Mouse (Mus musculus) left cerebral cortex, postnatal 4 days (tissue): ENCODE measurements around the gene Olfr1348. TPM values are rescaled to one million over a fixed set of nuclear protein-coding genes. Genes with fewer than 3 reads are reported as not detected.
A peak's percentile ranks its signal among the peaks of the same experiment; 100 is the strongest.
"Not testable (repeated sequence)": the region's sequence is repeated elsewhere in the genome, so short reads cannot be mapped to it uniquely, and the experiment has no call there.

Experiments
- DNase-seq: peaks from one replicate; pipeline ENCODE4 v3.0.0-alpha.2; 2022
- intact Hi-C: fragments of 180-260 bp; cut with DNase I; formaldehyde crosslinking; loops from one replicate; pipeline ENCODE4 v1.15.1; 2025
- total RNA-seq, 2 experiments: library from RNA; stranded (reverse); gene quantifications; 2 replicates each; pipeline ENCODE4 v1.2.3; 2021

Olfr1348 gene
- not detected for total RNA-seq

- intact Hi-C loops: no loop called here
- no peak for DNase-seq
These were observed at the start of gene Olfr1348 for GRCm38 (mm10) chr7:6508648-6509047. TSS of gene Olfr1348 (minus strand) at chr7:6508748.

- DNase-seq: peak; percentile 16
- intact Hi-C loops: no loop called here
These were observed 17.6 kb upstream of the Olfr1348 start for GRCm38 (mm10) chr7:6526141-6526540.

- intact Hi-C loops: no loop called here
- no peak for DNase-seq
These were observed 16.5 kb upstream of the Olfr1348 start for GRCm38 (mm10) chr7:6525001-6525400.

GRCm38 (mm10) chr7:6522850-6523249 is 14.3 kb upstream of the Olfr1348 start, which contains the start of gene Olfr1349:
TSS of gene Olfr1349 (minus strand) at chr7:6522950.
- intact Hi-C loops: no loop called here
- DNase-seq: no peak

GRCm38 (mm10) chr7:6521666-6522065 is 13.1 kb upstream of the Olfr1348 start:
- DNase-seq: no peak
- intact Hi-C loops: no loop called here

- intact Hi-C loops: no loop called here
- no peak for DNase-seq
These were observed 8.9 kb downstream of the Olfr1348 start, which contains the start of gene Olfr1347 for GRCm38 (mm10) chr7:6499655-6500054. TSS of gene Olfr1347 (minus strand) at chr7:6499755.

GRCm38 (mm10) chr7:6486841-6487240 is 21.7 kb downstream of the Olfr1348 start, which contains the start of gene Olfr5:
TSS of gene Olfr5 (minus strand) at chr7:6486941.
- intact Hi-C loops: no loop called here

GRCm38 (mm10) chr7:6477633-6478032 is 30.9 kb downstream of the Olfr1348 start:
- intact Hi-C loops, DNase-seq: not testable (repeated sequence)

More at GRCm38 (mm10) chr7:6486841-6487240, 21.7 kb downstream of the Olfr1348 start, which contains the start of gene Olfr5:
- no peak for DNase-seq

- no peak for DNase-seq
- intact Hi-C loops: no loop called here
These were observed 41.6 kb downstream of the Olfr1348 start, which contains the start of gene Olfr1346 for GRCm38 (mm10) chr7:6466951-6467350. TSS of gene Olfr1346 (plus strand) at chr7:6467101.

GRCm38 (mm10) chr7:6456399-6456798 is 52.1 kb downstream of the Olfr1348 start:
- no peak for DNase-seq
- intact Hi-C loops: no loop called here

- no peak for DNase-seq
- intact Hi-C loops: no loop called here
These were observed 52.7 kb downstream of the Olfr1348 start, which contains the start of gene Olfr1336 for GRCm38 (mm10) chr7:6455868-6456267. TSS of gene Olfr1336 (plus strand) at chr7:6456168.

Other genes with a start within 250 kb of the Olfr1348 start
- 10 to 100 TPM; 10.1 to 12.2 TPM for gene Zfp667, start 222.2 kb downstream of the Olfr1348 start, total RNA-seq
- gene Zfp583, start 177.5 kb downstream of the Olfr1348 start, total RNA-seq: 10 to 100 TPM; 14.9 to 17.2 TPM
- 1 to 10 TPM; 7.6 to 9.4 TPM for gene Gm3854, start 165.0 kb downstream of the Olfr1348 start, total RNA-seq
- gene Zfp78, start 145.5 kb downstream of the Olfr1348 start, total RNA-seq: 1 to 10 TPM; 4.3 to 5.6 TPM
- 10 to 100 TPM; 17.7 to 18.0 TPM for gene Zfp28, start 125.5 kb downstream of the Olfr1348 start, total RNA-seq
- gene Smim17, start 110.0 kb downstream of the Olfr1348 start, total RNA-seq: 10 to 100 TPM; 12.2 to 16.6 TPM
- gene Gm20715, start 98.5 kb downstream of the Olfr1348 start, total RNA-seq: under 1 TPM; 0.44 to 0.56 TPM
- gene Olfr1344, start 70.1 kb downstream of the Olfr1348 start, total RNA-seq: under 1 TPM in 1 of 2 experiments, not detected in 1; 0.54 TPM
- gene Olfr1336, start 52.6 kb downstream of the Olfr1348 start, total RNA-seq: under 1 TPM in 1 of 2 experiments, not detected in 1; 0.06 TPM
- gene Olfr1346, start 41.6 kb downstream of the Olfr1348 start, total RNA-seq: not detected
- gene Olfr5, start 21.8 kb downstream of the Olfr1348 start, total RNA-seq: not detected
- not detected for gene Olfr1347, start 9.0 kb downstream of the Olfr1348 start, total RNA-seq
- not detected for gene Olfr1349, start 14.2 kb upstream of the Olfr1348 start, total RNA-seq
- not detected for gene Olfr1350, start 56.1 kb upstream of the Olfr1348 start, total RNA-seq
- gene Zim1, start 187.7 kb upstream of the Olfr1348 start, total RNA-seq: 10 to 100 TPM; 20.5 to 37.4 TPM
- gene Peg3, start 221.7 kb upstream of the Olfr1348 start, total RNA-seq: 100 to 1,000 TPM in 1 of 2 experiments, 10 to 100 TPM in 1; 94.3 to 117 TPM
- gene Usp29, start 221.8 kb upstream of the Olfr1348 start, total RNA-seq: 10 to 100 TPM; 52.9 to 67.1 TPM